Mouse (Mus musculus): ENCODE measurements at regions not wholly inside any gene's neighbourhood (a gene's known extent, or its start where the extent isn't known, plus 50 kb on each side); places are given as distances from the start of the nearest gene placed in this dataset.

- no peak for DNase-seq (ENCODE audit: low spot score in 2 of 2)
Measured at GRCm38 (mm10) chr16:64166676-64167407, 302.9 kb upstream of the Epha3 start.

GRCm38 (mm10) chr16:64166036-64166435 lies 302.1 kb upstream of the Epha3 start:
- DNase-seq (ENCODE audit: low spot score in 2 of 2) = no peak

DNA sequence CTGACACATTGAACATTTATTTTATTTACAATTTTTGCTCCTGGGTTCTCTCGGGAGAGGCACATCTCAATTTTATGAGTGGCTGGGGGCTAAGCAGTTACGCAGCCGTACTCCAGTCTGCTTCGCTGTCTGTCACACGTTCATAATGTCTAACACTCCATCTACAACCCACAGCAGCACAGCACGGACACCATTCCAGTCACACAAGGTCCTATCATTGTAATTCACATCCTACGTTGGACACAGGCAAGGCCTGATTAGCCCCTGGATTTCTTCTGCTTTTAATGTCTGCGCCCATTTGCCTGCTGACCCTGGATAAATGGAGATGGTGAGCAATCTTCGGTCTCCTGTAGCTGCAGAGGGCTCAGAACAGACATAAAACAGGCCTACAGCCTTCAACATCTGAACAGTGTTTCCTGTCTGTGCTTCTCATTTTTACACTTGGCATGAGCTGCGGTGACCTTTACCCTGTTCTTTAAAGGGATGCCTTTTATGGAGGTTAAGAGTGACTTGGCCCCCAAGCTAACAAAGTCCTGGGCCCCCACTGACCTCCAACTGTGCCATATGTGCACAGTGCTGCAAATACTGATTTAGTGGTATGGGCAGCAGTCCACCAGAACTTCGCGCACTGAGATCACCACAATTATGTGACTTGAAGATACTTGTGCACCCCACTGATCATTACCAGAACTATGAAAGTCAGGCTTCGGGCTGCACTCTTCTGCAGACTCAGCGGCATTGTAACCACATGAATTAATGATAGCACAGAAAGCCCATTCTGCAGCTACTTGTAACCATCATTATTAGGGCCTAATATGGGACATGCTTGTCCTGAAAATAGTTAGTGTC lies 281.9 kb upstream of the Epha3 start:
- DNase-seq (ENCODE audit: low spot score in 2 of 2) = no peak

Data from left cerebral cortex, adult 8-10 months (tissue).